Mouse (Mus musculus): ENCODE results near the gene A030003K21Rik.

GRCm38 (mm10) chr1:82974342-82974741 is 31.2 kb upstream of the A030003K21Rik start:
- no peak for TF ChIP-seq POLR2A (IDR thresholded peaks at IDR 0.05; ENCODE audit: low read depth, low read length)
- no peak for TF ChIP-seq CTCF (conservative IDR thresholded peaks at IDR 0.05; ENCODE audit: insufficient read depth, insufficient read length, low read depth, low read length)

Data from kidney, adult 2 months (tissue).